Mouse (Mus musculus): Measurements from ENCODE around the gene Rnf43.

Gene Rnf43

GRCm38 (mm10) chr11:87662407-87662806 lies at the start of gene Rnf43:
Rnf43 (plus strand) TSS chr11:87662722.
- peak; percentile 96 for DNase-seq (ENCODE audit: low read depth)

- DNase-seq (ENCODE audit: low read depth), result no peak
Observed at GRCm38 (mm10) chr11:87613972-87614371, 48.5 kb upstream of the Rnf43 start.

GRCm38 (mm10) chr11:87615551-87615950 lies 47.0 kb upstream of the Rnf43 start:
- DNase-seq (ENCODE audit: low read depth), result no peak

- no peak for DNase-seq (ENCODE audit: low read depth)
Observed at GRCm38 (mm10) chr11:87615952-87616351, 46.6 kb upstream of the Rnf43 start.

DNA sequence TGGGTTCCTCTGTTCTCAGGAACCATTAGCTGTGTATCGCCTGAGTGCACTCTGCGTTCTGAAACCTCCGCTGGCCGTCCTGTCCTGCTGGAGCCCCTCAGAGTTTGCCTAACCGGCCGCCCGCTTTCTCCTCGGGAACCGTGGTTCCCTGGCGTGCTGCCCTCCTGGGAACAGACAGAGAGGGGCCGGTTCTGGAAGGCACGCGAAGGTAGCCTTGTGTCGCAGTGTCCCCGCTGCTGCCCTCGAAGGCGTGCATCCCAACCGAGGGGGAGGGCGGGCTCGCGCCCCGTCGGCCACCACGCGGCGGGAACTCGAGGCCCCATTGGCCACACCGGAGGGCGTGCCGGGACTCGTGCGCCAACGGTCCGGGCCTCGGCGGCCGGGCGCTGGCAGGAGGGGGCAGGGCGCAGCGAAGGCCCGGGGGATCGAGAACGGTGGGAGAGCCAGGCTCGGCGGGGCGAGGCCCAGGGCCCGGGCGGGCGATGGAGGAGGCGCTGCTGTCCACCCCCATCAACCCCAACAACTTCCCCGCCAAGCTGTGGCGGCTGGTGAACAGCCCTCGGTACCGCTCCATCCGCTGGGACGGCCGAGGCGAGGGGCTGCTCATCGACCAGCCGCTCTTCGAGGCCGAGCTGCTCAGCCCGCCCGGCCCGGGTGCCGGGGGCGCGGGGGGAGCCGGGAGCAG lies 45.6 kb upstream of the Rnf43 start, which contains the start of gene Hsf5:
Hsf5 (plus strand) TSS at position 375 of the 685 bp plus-strand sequence.
- no peak for DNase-seq (ENCODE audit: low read depth)

GRCm38 (mm10) chr11:87617606-87618005 lies 44.9 kb upstream of the Rnf43 start:
- no peak for DNase-seq (ENCODE audit: low read depth)

- DNase-seq (ENCODE audit: low read depth), result no peak
Observed at GRCm38 (mm10) chr11:87623160-87623559, 39.4 kb upstream of the Rnf43 start.

DNA sequence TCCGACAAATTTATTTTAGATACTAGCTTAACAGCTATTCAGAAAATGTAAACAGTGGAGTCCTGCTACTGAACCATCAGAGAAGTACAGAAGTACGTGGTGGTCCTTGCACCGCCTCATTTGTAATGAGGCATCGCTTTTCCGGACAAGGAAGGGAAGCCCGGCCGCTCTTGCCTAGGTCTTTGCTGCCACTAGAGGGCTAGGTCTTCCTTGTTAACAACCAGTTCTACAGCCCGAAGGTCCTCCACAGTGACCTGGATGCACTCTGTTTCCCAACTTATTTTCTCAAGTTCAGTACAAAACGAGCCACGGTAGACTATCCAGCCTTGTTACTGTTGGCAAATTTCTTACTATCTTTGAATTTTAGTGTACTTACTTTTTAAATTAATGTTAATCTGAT lies 32.7 kb upstream of the Rnf43 start:
- DNase-seq (ENCODE audit: low read depth), result peak; percentile 71

- no peak for DNase-seq (ENCODE audit: low read depth)
Observed at GRCm38 (mm10) chr11:87638793-87639192, 23.7 kb upstream of the Rnf43 start.

DNA sequence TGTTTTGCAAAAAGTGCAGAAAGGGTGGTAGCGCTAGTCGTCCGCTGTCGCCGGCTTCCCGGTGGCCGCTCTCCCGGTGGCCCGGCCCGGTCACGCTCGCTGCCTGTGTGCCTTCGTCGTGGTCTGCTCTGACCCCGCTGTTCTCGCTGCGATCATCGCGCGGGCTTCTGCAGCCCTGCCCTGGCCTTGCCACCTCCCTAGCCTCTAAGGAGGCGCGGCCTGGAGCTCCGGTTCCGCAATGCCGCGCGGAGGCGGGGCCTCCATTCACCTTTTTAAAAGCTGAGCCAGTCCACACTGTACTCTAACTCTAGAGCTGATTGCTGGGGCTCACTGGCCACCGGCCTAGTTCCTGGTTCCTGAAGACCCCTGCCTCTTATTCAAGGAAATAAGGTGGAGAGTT lies 23.3 kb upstream of the Rnf43 start:
- DNase-seq (ENCODE audit: low read depth), result peak; percentile 60

- DNase-seq (ENCODE audit: low read depth), result peak; percentile 20
Observed at GRCm38 (mm10) chr11:87642865-87643264, 19.7 kb upstream of the Rnf43 start.

- DNase-seq (ENCODE audit: low read depth), result no peak
Observed at GRCm38 (mm10) chr11:87654693-87655092, 7.8 kb upstream of the Rnf43 start.

GRCm38 (mm10) chr11:87659216-87659615 lies 3.3 kb upstream of the Rnf43 start:
- no peak for DNase-seq (ENCODE audit: low read depth)

DNA sequence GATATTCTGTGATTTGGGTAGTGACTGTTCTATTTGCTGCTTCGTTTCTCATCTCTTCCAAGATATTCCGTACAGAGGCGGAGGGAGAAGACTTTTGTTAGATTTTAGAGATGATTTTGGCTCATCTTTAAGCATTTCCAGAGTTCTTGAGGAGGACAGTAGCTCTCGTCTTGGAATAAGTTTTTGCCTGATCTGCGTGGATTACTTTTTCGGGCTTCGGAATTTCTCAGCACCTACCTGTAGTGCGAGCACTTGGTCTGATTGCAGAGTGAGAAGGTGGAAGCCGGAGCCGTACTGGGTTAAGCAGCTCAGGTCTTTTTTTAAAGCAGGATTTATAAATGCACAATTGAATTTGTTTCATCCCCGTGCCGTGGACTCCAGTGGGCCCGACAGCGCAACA lies 300 bp downstream of the Rnf43 start:
- DNase-seq (ENCODE audit: low read depth), result no peak

- no peak for DNase-seq (ENCODE audit: low read depth)
Observed at GRCm38 (mm10) chr11:87663948-87664347, 1.4 kb downstream of the Rnf43 start.

DNA sequence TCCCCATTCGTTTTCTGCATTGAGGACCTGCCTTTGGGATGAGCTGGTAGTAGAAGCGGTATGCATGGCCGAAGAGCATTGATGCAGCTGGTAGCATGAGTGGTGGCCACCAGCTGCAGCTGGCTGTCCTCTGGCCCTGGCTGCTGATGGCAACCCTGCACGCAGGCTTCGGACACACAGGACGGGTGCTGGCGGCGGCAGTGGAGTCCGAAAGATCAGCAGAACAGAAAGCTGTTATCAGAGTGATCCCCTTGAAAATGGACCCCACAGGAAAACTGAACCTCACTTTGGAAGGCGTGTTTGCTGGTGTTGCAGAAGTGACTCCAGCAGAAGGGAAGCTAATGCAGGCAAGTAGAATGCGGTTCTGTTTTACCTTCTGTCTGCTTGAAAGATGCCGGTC lies 2.0 kb downstream of the Rnf43 start:
- no peak for DNase-seq (ENCODE audit: low read depth)

DNA sequence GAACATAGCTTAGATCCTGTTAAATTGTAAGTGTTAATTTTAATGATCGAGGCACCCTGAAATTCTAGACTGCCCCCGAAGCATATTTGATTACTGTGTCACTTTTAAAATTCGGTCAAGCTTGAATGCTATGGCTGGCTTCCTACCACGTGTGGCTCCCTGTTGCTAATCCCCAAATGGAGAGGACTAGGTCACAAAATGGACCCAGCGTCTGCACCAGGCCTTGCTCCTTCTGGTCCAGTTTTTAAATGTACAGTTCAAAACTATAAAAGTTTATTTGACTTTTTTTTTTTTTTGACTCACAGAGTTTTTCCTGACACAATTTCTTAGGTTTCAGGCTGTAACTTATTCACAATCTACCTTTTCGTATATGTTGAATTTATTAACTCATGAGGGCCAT lies 2.7 kb downstream of the Rnf43 start:
- DNase-seq (ENCODE audit: low read depth), result no peak

GRCm38 (mm10) chr11:87665658-87666057 lies 3.1 kb downstream of the Rnf43 start:
- DNase-seq (ENCODE audit: low read depth), result no peak

GRCm38 (mm10) chr11:87666256-87667035 lies 3.9 kb downstream of the Rnf43 start:
- DNase-seq (ENCODE audit: low read depth), result no peak

DNA sequence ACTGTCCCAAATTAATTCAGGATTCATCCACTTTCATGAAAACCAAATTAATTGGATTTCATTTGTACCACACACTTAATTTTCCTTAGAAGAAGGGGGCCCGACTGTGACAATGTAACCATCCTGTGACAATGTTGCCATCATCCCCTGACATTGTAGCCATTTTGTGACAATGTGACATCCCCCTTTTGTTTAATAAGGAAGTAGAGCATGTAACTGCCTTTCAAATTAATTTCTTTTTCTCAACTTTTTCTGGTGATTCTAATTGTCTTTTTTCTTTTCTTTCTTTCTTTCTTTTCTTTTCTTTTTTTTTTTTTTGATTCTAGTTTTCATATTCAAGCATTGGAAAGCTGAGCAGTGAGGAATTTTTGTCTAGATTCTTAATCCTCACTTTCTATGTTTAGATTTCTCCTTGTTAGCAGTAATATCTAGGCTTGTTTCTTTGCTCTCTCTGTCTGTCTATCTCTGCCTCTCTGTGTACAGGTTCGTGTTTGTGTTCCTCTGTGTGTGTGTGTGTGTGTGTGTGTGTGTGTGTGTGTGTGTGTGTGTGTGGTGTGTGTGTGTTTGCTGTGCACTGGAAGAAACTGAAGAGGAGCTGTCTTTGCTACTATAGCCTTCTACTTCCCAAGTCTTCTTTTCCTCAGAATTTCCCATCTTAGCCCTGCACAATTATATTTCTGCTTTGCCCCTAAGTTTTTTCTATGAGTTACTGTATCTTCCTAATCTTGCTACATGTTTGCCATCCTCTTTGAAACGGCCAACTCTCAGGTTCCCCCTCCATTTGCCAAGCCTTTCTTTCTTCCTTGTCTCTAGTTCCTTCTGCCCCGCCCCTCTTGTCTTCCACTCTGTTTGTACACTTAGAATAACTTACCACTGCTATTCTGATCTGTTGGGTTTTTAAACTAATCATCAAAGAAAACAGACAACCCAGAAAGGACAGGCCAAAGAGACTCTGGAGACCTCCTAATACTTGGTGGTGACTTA lies 4.9 kb downstream of the Rnf43 start:
- no peak for DNase-seq (ENCODE audit: low read depth)

DNA sequence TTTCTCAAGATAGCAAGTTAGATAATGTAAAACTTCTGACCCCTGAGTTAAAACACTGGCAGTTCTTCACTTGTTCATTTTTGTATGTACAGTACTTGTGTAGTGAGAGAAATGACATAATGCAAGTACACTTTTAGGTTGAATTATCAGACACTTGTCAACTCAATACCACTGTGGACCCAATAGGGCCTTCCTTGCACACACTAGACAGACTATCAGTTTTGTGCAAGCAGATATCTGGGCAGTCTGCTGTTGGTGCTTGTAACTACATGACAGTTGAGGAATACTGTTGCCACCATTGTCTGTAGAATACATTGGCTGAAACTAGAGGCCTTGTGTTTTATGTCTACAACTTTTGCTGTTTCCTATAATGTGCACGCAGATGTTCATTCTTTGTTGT lies 10.8 kb downstream of the Rnf43 start:
- no peak for DNase-seq (ENCODE audit: low read depth)

- DNase-seq (ENCODE audit: low read depth), result no peak
Observed at GRCm38 (mm10) chr11:87675606-87676005, 13.1 kb downstream of the Rnf43 start.
